Mouse (Mus musculus) lung, postnatal 0 days (tissue): ENCODE data around the gene Ankrd13a.

Source experiments
- CTCF ChIP-seq: IDR thresholded peaks from 2 replicates; pipeline ENCODE4 v1.5.1; 2016; ENCODE audit warnings: antibody characterized with exemption, mild to moderate bottlenecking
- EP300 ChIP-seq: IDR thresholded peaks from 2 replicates; pipeline ENCODE4 v1.6.1; 2016; ENCODE audit warnings: antibody characterized with exemption, mild to moderate bottlenecking, control low read depth

DNA sequence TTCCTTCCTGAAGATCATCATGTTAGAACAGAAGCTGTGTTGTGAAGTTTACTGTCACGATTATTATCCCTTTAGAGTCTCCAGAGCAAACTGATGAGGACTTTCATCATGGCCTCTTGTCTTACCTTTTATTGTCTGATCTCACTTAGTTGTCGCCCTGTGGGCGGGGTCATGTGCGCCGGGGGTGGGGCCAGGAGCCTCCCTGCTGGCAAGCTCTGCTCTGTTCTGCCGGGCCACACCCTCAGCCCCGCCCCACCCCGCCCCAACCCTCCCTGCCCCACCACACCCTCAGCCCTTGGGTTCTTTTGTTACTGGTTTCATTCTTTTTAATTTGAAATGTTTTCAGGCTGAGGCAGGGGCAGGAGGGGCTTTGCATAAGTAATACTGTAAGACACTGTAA, 26.6 kb downstream of the Ankrd13a start:
- TF ChIP-seq CTCF (no peak), EP300 (no peak)
